Mouse (Mus musculus) 416B (cell line): ENCODE results near the gene Trpv2.

Experiments used
- DNase-seq: peaks from one replicate; pipeline ENCODE4 v3.0.0; 2011; ENCODE audit warnings: low read depth

Gene Trpv2

DNA sequence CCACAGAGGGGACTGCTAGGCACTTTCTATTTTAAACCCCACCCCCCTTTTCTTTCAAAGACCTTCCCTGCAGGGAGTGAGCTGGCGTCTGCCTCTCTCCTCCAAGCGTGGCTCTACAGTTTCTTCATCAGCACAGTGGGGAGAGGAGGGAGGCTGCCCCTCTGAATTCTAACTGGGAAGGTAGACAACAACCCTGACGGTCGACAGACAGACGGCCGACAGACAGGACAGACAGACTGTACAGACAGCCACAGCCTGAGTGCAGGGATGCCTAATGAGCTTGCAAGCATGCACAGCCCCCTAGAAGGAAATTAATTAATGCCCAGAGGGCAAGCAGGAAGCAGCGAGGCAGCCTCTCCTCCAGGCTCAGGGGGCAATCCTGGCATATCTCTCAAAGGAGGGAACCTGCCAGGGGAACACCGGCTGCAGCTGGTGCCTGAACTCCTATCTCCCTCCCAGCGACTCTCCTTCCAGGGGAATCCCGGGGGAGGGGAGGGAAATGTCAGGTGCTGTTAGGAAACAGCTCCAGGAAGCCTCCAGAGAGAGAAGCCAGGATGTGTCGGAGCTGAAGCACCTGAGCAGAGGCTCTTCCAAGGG lies 56.0 kb downstream of the Trpv2 start:
- DNase-seq = no peak

DNA sequence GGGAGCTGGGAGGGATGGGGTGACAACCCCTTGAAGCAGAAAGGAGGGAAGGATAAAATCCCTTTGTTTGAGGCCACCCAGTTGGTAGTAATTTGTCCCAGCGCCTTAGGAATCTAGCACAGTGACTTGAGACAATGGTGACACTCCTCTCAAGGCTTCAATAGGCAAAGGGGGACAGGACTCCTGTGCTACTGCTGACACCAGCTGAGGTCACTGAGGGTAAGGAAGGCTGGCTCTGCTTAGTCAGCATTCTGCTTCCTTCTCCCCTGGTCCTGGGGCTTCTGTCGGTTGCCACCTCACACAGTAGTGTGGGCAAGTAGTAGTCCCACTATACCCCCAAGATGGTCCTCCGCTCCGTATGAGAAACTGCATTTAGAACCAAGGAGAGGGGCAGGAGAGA lies 56.9 kb downstream of the Trpv2 start:
- no peak for DNase-seq

DNA sequence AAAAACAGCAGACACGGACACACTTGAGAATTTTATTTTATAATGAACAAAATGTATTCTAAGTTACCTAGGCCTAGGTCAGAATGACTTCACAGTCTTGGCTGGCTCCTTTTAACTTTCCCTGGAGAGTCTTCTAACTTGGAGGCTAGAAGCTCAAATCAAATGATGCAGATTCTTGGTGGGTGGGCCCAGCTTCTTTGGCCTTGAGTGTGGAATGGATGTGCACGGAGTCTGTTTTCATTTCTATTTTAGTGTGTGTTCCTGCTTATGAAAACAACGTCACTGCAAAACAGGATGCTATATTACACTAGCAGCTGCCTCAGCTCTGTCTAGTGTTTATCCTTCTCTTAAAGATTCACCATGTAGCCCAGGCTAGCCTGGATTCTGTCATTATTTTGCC lies 61.1 kb downstream of the Trpv2 start:
- DNase-seq = no peak

DNA sequence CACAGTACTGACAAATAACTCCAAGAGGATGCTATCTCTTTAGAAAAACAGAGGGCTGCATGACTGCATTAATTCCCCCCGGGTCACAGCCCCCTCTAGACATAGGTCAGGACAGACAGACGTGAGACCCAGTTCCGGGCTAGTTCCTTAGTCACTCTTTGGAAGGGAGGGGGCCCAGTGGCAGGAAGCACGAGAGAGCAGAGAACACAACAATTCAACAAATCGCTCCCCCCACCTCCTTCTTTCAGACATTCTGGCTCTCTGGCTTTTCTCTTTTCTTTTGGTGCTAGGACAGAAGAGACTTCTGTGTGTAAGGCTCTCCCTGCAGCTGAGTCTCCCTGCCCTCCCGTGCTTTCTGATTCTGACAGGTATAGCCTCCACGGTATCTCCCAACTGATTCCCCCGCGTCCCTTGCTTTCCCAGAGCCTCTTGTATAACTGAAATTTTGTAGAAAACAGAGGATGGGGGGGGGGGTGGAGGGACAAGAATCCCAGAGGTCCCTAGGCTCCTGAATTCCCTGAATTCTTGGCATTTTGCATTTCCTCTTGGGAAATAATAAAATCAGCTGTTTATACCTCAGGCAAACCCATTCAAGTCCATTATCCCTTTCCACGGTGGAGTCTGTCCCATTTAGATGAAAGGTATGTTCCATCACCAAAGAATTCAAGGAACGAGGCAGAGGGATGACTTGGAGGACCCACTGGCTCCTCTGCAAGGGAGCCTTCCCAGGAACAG lies 62.0 kb downstream of the Trpv2 start:
- DNase-seq = no peak

DNA sequence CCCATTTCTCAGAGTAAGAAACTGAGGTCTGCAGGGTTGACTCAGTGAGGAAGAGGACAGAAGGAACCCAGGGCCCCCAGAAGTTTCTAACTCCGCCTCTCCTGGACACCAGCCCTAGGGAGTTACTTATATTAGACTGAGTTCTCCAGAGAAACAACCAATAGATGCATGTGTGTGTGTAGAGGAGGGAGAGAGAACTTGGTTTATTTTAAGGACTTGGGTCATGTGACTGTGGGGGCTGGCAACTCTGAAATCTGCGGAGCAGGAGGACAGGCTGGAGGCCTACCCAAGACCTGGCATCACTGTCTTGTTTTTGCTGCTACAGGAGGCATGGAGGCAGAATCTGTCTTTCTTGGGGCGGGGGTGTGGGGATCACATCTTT lies 62.5 kb downstream of the Trpv2 start:
- DNase-seq = no peak

DNA sequence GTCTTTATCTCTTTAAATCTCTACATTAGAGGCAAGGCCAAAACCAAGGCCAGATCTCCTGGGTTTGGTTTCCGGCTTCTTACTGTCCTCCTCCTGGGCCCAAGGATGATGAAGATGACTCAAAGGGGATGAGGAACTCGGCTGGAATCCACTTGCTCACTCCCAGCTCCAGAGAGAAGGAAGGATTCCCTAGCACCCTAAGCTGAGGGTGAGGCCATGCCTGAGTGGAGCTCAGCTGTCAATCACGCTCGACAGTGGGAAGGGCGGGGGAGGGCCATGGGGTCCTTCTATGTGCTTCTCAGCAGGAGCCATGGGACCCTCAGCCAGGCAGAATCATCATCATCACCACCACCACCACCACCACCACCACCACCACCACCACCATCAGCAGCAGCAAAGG lies 63.1 kb downstream of the Trpv2 start:
- peak; percentile 32 for DNase-seq

DNA sequence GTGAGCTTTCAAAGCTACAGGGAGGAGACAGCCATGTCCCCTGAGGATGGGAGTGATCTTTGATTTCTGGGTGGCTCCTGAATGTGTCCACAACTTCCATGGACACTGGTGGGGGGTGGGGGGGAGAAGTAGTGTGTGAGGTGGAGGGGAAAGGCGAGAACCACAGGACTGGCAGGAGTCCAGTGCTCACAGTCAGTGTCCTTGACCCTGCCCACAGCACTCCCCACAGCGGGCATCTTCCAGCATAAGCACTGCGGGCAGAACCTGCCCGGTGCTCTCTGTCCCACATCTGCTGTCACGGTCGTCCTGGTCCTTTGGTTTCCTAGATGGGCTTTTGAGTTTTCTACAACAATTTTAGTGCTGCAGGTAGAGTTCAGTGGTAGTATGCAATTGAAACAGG lies 63.5 kb downstream of the Trpv2 start:
- DNase-seq = peak; percentile 58

DNA sequence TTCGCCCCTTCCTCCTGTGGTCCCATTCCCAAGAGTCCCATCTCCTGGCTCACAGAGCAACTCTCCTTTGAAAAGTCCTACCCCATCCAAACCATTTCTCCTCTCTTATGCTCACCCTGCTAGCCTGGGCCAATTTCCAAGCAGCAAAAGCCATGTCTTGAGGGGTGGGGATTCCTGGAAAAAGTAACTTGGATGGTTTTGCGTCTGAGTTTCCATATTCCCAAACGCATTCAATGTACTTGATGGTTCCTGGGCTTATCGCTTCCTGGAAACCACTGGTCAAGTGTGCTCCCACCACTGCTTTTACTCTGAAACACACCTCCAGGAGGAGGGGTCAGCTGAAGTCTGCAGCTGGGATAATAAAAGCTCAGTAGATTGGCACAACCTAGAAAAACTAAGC lies 64.1 kb downstream of the Trpv2 start:
- no peak for DNase-seq

DNA sequence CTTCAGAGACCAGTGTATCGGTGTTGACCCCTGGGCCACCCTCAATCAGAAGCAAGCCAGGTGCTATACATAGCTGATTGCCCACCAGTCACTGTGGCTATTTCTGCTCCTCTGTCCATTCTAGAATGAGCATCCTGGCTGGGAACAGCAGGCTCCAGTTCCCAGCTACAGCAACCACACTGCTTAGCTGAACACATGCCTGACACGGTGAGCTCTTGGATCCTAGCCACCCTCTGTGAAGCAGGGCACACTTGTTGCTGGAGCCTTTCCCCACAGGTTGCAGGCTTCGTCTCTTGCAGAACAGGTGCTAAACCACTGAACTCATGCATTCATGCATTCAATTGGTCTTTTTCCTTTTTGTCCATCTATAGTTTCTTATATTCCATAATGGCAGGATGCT lies 66.1 kb downstream of the Trpv2 start:
- no peak for DNase-seq

DNA sequence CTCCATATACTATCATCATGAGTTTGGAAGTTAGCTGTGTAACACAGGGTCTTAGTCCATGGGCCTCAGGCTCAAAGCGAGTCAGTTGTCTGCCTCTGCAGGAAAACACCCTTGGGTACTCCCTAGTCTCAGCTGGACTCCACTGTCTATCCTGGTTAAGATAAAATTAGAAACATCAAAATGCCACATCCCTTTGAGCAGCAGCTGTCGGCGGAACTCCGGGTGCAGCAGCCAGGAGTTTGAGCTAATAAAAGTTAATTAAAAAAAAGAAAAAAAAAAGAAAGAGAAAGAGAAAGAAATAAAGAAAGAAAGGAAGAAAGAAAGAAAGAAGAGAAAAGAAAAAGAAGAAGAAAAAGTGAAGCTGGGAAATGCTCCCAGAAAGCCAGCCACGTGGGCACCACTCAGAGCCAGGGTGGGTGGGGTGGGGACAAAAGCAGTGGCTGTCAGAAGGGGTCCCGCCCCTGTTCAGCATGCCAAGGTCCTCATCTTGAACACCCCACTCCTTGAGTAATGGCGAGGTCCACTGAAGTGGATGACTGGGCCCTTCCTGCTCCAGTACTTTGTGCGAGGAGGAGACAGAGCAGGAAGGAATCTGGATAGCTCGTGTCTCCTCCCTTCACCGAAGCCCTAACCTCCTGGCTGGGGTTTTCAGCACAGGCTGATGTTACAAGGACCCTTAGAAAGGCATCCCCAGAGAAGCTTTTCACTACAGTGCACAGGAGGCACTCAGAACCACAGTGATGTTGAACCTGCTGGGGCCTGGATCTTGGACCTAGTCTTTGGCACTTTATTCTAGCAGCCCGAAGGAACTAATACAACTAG lies 67.9 kb downstream of the Trpv2 start:
- no peak for DNase-seq

DNA sequence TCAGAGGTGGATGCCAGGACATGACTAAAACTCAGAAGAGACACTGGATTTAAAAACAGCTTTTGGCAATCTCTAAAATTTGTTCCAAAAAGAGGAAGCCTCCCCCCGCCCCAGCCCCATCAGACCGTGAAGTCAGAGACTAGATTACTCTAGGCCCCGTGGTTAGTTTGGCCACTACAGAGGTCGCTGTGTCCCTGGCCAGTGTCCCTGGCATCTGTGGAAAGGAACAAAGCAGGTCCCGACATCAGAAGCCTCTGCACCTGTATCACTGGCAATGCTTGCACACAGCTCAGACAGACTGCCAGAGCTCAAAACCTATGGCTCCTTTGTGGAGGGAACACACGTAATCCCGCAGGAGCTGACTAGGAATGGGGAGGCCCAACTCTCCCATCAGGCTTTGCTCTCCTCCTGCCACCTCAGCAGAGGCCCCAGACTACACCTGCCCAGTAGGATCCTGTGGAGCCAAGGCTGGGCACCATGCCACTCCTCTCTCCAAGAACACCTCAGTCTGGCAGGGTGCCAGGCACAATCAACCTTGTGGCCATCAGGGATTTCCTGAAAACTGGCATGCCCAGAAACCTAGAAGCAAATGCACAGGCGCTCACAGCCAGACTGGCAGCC lies 68.8 kb downstream of the Trpv2 start:
- DNase-seq = peak; percentile 59

DNA sequence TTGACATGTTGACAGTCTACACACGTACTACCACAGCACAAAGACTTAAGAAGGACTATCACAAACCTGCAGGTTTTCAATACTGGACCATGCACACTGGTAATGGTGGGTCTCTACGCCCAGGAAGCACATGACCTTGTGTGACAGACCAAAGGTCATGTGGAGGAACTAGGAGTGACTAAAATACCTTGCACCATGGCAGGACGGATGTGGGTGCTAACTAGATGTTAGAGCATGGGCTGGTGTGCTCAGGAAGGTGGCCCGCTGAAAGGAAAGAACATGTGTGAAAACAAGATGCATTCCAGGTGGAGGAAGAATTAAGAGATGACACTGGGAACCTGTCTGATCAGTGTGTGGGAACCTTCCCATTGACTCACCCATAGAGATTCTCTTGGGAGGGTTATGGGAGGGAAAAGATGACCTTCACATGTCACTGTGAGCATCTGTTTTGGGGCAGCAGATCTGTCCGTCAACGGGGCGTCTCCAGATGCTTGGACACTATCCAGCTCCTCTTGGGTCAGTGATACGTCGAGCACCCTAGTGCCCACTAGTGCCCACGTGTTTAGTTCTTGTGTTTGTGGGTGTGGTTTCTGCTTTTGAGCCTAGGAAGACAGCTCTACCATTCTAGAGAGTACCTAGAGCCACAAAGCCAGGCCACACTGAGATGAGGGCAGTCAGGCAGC lies 69.5 kb downstream of the Trpv2 start:
- no peak for DNase-seq

DNA sequence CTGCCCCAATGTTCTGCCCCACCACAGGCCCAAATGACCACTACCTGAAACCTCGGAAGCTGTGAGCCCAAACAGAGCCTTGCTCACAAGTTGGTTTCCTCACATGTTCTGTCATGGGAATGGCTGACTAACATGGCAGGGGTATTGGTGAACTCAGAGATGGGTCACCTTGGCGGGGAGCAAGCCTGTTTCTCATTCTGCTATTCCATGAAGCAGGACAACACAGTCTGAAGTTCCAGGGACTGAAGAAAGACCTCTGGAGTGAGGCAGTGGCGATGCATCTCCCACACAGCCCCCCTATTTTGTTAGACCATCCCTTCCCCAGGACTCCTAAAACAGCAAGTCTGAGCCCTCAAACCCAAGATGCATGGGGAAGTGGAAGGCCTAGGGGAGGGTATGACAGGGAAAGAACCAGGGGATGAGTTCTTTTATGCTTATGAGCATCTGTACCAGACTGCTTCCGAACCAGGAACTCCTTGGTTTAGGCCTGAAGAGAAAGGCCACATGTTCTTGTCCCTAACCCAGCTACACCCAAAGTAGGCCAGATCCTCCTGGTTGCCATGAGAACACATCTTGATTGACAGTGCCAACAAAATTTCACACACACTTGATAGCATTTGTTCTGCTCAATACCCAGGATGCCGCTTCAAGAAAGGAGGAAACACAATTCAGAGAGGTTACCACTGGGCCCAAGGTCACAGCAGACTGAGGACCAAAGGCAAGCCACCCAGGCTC lies 70.5 kb downstream of the Trpv2 start:
- DNase-seq = no peak

DNA sequence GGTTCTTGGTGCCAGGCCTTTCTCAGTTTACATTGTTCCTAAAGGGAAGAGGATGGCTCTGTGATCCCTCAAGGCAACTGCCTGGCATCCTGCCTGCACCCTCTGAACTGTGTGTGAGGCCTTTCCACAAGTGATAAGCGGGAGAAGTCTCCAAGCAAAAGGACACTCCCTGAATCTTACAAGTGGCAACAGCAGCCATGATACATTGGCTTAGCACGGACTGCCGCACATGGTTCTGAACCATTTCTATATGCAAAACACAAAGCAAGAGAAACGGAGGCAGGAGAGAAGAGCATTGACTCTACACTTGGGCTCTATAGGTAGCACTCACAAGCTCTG lies 71.0 kb downstream of the Trpv2 start:
- no peak for DNase-seq

DNA sequence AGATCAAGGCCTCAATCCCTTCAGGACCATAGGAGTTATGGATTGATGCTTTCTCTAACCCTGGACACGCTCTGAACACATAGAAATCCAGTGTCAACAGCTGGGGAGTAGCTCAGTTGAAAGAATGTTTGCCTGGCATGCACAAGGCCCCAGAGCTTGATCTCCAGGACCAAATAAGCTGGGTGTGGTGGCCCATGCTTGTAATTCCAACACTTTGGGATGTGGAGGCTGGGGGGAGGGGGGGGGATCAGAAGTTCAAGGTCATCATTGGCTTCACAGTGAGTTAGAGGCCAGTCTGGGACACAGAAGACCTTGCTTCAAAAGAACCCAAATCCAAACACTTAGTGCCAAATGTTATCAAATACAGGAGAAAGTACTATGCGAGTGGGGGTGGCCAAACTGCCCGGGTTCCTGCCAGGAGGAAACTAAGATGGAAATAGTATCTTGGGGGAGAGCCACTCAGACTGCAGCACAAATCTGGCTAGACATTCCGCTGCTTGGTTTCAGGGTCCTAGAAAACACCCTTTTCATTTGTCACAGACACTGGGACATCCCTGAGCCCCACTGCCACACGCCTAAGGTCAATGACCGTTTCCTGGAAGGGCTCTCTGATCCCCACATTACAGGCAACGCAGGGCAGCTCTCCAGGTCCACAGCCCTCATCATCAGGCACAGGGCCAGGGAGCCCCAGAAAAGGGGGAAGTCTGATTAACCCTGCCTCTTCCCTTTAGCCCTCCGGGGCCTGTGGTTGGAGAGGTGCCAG lies 71.6 kb downstream of the Trpv2 start:
- DNase-seq = peak; percentile 82

DNA sequence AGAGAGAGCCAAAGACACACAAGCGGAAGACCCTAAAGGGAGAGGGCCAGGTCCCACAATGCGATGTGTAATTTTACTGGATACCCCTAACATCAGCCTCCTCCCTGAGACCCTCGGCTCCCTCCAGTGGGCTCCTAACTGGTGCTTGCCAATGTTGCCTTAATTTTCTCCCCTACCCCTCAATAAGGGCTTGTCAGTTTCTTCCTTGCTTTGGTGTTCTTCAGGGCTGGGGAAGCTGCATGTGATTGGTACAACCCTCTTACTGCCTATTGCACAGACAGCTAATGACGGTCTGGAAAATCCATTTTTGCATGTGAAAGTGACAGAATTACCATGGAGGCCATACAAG lies 72.2 kb downstream of the Trpv2 start:
- DNase-seq = peak; percentile 74

DNA sequence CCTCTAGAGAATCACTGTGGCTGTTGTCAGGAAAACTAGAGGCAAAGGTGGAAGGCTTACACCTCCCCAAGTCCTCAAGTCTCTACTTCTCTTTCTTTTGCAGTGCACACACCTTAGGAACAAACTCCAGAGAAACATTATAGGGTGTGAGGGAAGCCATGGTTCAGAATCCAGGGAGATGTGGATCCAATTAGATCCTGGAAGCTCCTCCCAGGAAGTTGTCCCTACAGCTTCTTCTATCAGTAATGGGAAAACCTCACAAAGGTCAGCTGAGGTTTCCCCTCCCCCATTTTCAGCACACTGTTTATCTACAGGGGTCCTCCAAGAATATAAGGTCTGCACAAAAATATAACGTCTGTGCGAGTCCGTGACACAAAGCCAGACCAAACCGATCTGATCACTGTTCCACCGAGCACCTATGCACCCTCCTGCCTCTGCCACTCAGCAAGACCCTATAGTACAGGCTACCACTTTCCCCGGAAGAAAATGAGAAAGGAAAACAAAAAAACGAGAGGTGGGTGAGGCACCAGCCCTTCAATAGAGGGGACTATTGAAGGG lies 72.8 kb downstream of the Trpv2 start:
- DNase-seq = no peak

DNA sequence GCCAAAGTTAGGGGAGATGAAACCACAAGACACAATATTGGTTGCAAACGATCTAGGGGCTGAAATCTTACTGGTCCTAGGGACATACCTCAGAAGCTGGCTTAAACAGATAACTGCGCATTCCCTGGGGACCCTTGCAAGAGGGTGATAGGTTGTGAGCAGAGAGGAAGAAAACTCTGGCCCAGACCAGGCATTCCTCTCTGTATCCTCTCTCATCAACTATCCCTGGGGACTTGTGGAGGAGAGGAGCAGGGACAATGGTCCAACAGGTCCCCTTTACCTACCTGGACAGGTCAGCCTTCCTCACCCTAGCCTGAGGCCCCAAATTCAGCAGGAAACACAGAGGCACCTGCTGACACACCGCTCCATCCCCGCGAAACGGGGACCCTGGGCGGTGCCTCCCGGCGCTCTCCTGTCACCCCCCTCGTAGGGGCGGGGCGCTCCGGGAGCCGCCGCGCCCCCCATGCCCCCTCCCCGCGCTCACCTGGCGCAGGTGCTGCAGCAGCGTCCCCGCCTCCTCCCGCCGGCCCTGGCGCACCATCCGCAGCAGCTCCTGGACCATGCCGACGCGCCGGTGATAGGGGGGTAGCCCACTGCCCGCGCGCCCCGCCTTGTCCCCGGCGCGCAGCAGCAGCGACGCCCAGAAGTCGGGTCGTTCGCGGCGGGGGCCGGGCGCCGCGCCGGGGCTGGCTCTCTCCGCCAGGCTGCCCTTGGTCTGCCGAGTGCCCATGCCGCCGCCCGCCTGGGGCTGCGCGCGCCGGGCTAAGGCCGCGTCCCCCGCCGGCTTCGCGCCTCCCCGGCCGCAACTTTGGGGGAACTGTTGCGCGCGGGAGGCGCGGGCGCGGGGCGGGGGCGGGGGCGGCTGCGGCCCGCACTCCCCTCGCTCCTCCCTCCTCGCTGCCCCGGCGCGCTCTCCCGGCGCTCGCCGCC lies 73.6 kb downstream of the Trpv2 start, which contains the start of gene Lrrc75a:
Gene Lrrc75a (minus strand): TSS at position 863 of the 930 bp plus-strand sequence.
- no peak for DNase-seq

DNA sequence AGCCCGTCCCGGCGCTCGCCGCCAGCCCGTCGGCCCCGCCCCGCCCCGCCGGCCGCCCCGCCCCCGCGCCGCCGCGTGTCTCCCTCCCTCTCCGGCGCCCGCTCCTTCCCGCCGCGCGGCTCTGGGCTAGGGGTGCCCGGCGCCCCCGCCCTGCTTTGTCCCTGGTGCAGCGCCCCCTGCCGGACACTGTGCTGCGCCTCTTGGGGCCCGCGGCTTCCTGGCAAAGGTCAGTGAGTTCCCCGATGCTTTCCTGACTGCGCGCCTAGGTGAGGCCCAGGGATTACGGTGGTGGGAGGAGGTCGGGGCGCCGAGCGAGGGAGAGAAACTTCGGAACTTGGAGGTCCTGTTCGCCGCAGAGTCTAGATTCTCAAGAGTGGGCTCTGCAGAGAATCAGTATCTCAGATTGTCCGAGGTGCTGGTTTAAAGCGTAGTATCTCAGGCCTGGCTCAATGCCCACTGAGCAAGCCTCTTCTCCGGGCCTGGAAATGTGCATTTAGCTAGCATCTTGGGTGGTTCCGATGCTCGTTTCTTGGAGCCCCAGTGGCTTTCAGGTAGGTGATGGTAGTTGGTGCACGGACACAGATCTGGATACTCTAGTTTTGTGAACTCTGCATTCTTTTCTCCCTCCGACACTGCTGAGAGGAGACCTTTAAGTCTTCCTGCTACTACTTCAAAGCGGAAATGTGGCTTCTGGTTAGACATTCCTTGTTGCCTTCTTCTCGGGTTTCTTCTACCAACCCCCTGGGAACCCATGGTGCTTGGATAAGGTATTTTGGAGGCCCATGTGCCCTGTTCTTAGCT lies 74.5 kb downstream of the Trpv2 start, which contains the start of gene Mmgt2:
Gene Mmgt2 (plus strand): TSS at position 74 of the 801 bp plus-strand sequence.
- DNase-seq = peak; percentile 90
